Mouse (Mus musculus) ES-E14 (cell line): Measurements from ENCODE around the gene Hjurp.

Experiments
- HCFC1 ChIP-seq: IDR thresholded peaks from 2 replicates; pipeline ENCODE4 v1.6.1; 2012; ENCODE audit warnings: low read length, inconsistent platforms, borderline replicate concordance; ENCODE audit not compliant: insufficient read depth
- ZC3H11A ChIP-seq: IDR thresholded peaks from 2 replicates; pipeline ENCODE4 v1.6.1; 2012; ENCODE audit warnings: low read depth, mild to moderate bottlenecking, inconsistent platforms, low read length, borderline replicate concordance
- ZNF384 ChIP-seq: IDR thresholded peaks from 2 replicates; pipeline ENCODE4 v1.6.1; 2012; ENCODE audit warnings: low read depth, low read length, inconsistent platforms

- no peak for TF ChIP-seq ZC3H11A
- no peak for TF ChIP-seq HCFC1
- no peak for TF ChIP-seq ZNF384
Observed at GRCm38 (mm10) chr1:88288056-88288788, 10.8 kb upstream of the Hjurp start.
